Mouse (Mus musculus) granulocyte monocyte progenitor cell, adult 5-6 weeks (primary cell): ENCODE data around the gene Srsf6. TPM values are rescaled to one million over a fixed set of nuclear protein-coding genes. Genes with fewer than 3 reads are reported as not detected.
"Not testable (repeated sequence)": the region's sequence is repeated elsewhere in the genome, so short reads cannot be mapped to it uniquely, and the experiment has no call there.

Experiments used
- ATAC-seq: replicated peaks from 2 replicates; pipeline ENCODE4 v1.8.0; 2016; ENCODE audit warnings: mild to moderate bottlenecking, moderate TSS enrichment, inconsistent platforms; ENCODE audit not compliant: poor library complexity, severe bottlenecking
- total RNA-seq, 2 experiments: library from RNA; stranded (forward) in 1 of 2; stranded (reverse) in 1 of 2; fragments of 200-712, 200-1000 nt in 1 of 2; fragments of >200 nt in 1 of 2; fragmentation: Nextera tagmentation in 1 of 2; gene quantifications; 2 replicates each; pipeline ENCODE4 v1.2.3; 2014 to 2017

Gene Srsf6
- total RNA-seq (2014; fragmentation: Nextera tagmentation) (240 and 262 TPM in 2 replicates), total RNA-seq (2017) (224 and 259 TPM in 2 replicates)

DNA sequence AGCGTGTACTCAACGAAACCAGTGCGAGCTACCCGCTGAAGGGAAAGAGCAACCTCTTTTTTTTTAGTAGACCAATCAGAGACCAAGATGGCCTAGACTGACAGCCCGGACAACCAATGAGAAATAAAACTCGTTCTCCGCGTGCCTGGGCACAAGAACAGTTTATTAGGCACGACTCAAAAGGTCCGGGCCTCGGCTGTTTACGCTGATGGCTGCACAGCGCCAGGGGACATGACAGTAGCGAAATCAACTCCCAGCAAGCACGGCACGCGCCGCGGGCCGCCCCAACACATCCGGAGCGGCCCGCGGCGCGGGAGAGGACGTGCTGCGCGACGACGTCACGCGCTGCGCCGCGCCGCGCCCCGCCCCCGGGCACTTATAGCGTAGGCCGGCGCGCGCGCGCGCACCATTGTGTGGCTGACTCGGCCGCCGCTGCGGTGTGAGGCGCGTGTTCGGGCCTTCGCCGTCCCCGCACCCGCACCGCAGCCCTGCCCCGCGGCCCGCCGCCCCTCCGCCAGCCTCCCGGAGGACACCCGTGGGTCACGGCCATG, at the start of gene Srsf6:
Gene Srsf6 (plus strand): TSS at position 406 of the 551 bp plus-strand sequence.
- ATAC-seq: peak; percentile 65

DNA sequence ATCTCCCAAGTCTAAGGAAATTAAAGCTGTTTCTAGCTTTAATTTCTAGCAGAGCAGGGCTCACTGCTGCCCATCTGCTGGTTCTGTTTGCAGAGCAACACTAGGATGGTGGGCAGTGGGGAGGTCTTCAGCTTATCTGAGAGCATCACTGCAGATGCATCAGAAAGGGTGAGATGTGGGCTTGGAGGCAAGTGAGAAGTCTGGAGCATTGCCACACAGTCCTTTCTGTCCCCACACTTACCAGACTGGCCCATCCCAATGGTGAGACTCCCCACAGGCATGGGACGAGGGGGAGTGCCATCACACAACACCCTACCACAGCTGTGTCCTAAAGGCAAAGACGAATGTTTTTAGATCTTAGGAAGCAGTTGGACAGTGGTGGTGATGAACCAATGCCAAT, 47.2 kb upstream of the Srsf6 start:
- ATAC-seq: no peak

- no peak for ATAC-seq
Measured at GRCm38 (mm10) chr2:162887121-162887520, 44.2 kb upstream of the Srsf6 start.

DNA sequence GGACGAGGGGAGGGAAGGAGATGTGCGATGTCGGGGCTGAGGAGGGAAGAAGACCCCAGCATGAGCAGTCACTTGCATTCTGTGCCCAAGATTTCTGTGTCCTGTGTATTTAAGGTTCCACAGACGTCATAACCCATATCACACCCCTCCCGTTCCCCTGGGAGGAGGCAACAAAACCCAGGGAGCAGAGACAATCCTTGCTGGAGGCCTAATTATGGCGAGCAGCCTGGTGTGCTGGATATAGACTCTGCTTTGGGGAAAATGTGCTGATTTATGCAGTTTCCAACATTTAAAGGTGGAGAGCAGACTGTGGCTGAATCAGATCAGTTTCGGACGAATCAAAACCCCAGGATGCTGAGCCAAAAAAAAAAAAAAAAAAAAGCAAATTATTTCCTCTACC, 42.7 kb upstream of the Srsf6 start:
- ATAC-seq: no peak

- no peak for ATAC-seq
Measured at GRCm38 (mm10) chr2:162889191-162889590, 42.1 kb upstream of the Srsf6 start.

- ATAC-seq: no peak
Measured at GRCm38 (mm10) chr2:162889731-162890130, 41.6 kb upstream of the Srsf6 start.

GRCm38 (mm10) chr2:162892979-162893378, 38.3 kb upstream of the Srsf6 start:
- ATAC-seq: not testable (repeated sequence)

DNA sequence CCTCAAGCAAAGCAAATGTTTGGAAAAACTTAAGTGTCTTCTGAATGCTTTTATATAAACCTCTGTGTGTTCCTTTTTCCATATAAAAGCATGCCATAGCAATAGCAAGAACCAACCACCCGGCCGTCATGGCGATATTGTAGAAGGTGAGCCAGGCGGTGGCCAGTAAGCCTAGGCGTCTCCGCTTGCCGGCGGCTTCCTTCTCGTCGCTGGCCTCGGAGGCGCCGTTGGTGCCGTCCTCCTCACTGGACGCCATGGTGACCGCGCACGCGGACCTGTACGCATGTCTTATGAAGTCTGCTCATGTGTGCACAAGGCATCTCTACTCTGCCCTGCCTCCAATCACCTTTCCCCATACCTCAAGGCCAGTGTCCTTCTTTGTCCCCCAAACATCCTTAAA, 32.1 kb upstream of the Srsf6 start:
- ATAC-seq: peak; percentile 59

DNA sequence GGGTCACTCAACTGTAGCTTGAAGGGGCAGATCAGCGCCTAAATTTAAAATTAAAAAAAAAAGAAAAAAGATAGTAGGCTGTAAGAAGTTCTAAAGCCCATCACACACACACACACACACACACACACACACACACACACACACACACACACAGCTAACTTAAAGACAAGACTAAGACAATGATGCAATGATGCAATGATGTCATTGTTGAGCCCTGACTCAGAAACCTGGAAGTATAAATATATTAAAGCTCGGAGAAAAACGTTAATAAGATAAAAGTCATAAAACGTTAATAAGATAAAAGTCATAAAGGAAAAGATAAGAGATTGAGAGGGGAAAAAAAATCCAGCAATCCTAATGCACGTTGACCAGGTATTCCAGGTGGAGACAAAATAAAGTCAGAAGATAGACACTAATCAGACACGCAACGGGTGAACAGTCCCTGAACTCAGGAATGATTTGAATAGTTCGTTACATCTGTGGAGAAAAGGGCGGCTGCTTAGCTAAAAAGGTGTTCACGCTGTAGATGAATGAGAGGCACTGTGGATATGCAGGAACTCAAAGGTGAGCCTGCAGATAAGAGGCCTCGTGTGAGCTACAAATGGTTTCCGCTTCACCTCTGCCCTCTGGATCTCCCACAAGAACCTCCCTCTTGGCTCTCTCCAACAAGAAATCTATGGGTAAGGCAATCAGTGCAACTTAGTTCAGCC, 31.3 kb upstream of the Srsf6 start:
- no peak for ATAC-seq

GRCm38 (mm10) chr2:162900590-162900916, 30.8 kb upstream of the Srsf6 start:
- no peak for ATAC-seq

GRCm38 (mm10) chr2:162905902-162906301, 25.4 kb upstream of the Srsf6 start:
- ATAC-seq: no peak

DNA sequence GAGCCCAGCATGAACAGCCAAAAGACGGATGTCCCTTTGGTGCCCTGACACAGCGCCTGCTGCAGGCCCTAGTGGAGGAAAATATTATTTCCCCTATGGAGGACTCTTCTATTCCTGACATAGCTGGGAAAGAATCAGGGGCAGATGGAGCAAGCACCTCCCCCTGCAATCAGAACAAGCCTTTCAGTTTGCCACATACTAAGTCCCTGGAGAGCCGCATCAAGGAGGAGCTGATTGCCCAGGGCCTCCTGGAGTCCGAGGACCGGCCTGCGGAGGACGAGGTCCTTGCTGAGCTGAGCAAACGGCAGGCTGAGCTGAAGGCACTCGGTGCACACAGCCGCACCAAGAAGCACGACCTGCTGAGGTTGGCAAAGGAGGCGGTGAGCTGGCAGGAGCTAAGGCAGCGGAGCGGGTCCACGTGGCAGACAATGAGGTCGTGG, 23.3 kb upstream of the Srsf6 start:
- no peak for ATAC-seq

DNA sequence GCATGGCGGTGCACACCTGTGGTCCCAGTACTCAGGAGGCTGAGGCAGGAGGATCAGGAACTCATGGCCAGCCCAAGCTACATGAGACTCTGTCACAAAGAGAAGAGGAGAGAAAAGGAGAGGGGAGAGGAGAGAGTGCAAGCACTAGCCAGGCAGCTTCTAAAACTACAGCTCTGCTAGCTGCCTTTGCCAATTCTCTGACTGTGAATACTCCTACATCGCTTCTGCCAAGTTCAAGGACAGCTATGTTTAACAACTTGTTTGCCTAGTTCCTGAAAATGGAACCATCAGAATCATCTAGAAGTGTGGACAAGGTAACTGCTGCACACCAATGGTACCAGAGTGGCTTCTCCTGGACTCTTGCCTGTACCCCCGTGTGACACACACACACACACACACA, 17.3 kb upstream of the Srsf6 start:
- no peak for ATAC-seq

- ATAC-seq: no peak
Measured at GRCm38 (mm10) chr2:162914519-162914918, 16.8 kb upstream of the Srsf6 start.

DNA sequence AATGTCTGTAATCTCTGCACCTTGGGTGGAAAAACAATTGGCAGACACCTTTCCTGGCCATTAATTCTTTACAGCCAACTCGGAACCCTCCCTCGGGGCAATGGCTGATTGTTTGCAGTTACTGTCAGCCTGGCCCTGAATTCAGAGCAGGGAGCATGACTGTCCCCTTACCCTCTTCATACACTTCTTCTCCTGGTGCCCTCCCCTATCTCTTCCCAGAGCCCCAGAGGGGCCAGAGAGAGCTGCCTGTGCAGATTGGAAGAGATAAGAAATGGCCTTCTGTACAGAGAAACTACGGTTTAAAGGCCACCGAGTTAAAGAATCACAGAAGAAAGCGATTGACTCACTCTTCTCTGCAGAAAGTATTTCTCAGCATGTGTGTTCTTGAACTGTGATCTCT, 11.4 kb upstream of the Srsf6 start:
- no peak for ATAC-seq

- peak; percentile 78 for ATAC-seq
Measured at GRCm38 (mm10) chr2:162922183-162922582, 9.1 kb upstream of the Srsf6 start.

GRCm38 (mm10) chr2:162922834-162923233, 8.5 kb upstream of the Srsf6 start:
- peak; percentile 60 for ATAC-seq

DNA sequence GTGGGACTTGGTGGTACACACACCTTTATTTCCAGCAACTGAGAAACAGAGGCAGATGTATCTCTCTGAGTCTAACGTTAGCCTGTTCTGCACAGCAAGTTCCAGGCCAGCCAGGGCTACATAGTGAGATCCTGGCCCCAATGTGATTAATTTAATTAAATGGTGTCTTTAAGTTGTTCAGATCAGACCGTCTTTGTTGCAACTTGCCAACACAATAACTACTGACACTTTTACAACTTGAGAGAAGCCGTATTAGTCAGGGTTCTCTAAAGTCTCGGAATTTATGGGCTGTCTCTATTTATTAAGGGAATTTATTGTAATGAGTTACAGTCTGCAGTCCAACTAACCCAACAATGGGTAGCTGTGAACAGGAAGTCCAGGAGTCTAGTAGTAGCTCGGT, 7.2 kb upstream of the Srsf6 start:
- no peak for ATAC-seq

- no peak for ATAC-seq
Measured at GRCm38 (mm10) chr2:162927918-162928585, 3.3 kb upstream of the Srsf6 start.

- ATAC-seq: no peak
Measured at GRCm38 (mm10) chr2:162929704-162930103, 1.6 kb upstream of the Srsf6 start.

DNA sequence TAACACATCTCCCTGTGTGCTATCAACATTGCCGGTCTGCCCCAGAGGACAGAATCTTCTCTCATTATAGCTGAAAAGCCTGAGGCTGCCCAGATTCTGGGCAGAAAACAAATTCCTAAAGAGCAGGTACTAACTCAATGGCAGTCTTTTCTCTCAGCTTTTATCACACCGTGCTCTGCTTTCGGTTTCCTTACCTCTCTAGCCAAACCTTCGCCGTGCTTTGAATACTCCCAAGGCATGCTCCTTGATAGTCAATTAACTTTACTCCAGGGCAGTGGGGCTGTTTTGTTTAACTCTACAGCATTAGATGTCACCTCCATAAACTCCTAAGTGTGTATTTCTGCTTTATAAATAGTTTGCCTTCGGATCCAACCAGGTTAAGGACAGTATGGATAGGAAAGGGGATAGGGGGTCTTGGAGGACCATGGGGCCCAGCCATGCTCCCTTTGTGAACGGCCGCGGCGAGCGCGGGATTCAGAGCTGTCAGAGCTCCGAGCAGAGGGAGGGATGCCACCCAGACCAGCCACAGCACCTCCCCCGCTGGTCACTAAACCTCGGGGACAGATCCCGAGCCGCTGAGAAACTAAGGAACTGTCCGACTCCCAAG, 709 bp upstream of the Srsf6 start:
- no peak; the same call in 1 of the 2 replicates for ATAC-seq
